Mouse (Mus musculus): ENCODE measurements around the gene Gm20458. TPM values are rescaled to one million over a fixed set of nuclear protein-coding genes. Genes with fewer than 3 reads are reported as not detected.

Gene Gm20458
- total RNA-seq, 2 experiments from 2014 or later, result not detected

DNA sequence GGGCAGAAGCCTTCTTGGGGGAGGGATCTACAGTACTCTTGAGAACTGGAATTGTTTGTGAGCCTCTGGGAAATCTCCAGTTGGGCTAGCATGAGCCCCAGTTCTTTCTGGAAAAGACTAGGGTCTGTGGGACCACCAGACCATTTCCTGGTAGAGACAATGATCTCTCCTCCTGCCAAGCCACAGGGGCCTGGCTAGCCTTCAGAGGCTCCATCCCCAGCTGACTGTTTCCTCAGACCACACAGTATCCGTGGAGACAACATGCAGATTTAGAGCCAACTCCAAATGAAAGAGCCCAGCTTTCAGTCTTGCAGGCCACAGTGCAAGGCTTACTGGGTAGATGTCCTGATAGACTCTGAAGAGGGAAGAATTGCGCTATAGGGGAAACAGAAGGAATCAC lies 33.4 kb downstream of the Gm20458 start:
- ATAC-seq (replicated peaks; ENCODE audit: low FRiP score, poor library complexity, severe bottlenecking), result no peak

DNA sequence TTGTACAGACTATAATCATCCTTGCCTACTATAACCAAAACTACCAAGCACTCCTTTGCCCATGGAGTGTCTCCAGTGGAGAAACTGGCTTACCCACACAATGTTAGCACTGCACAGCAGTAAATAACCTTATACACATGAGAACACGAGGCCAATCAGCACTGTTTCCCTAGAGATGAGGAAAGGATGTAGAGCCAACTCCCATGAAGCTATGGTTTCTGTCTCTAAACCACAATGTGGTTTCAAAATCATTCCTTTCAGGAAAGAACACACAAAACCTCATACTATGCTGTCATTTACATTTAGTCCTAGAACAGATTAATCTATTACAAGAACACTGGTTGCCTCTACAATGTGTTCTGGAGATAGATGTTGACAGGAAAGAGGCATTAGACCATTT lies 35.6 kb downstream of the Gm20458 start:
- ATAC-seq (replicated peaks; ENCODE audit: low FRiP score, poor library complexity, severe bottlenecking), result no peak

DNA sequence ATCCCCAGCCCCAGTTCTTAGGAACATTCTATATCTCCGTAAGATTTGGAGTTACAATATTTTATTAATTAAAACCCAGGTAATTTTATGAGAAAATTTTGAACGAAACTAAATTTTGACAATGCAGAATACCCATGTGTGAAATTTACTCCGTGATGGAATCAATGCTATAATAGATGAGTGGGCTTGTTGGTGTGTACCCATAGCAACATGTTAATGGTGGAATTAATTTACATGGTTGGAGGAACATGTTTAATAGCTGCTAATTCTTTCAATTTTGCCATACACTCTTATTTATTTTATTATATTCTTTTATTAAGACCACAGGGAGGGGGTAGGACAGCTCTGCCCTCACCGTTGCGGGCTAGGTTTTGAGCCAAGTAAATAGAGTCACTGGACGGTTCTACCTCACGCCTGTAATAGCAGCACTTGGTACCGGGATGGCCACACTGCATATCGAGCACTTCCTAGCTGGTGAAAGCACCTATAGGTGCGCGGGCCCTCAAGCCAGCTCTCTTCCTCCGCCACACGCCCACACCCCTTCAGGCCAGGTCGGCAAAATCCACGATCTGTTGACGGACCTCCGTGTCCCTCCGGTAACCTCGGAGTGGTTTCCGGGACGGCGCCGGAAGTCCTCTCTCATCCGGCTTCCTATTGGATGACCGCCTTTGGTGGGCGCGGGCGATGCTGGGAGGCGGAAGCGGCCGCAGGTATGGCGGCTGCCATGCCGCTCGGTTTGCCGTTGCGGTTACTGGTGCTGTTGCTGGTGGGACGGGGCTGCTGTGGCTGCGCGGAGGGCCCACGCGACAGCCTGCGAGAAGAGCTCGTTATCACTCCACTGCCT lies 36.3 kb downstream of the Gm20458 start, which contains the start of gene Pigt:
Gene Pigt, plus strand, starts transcription at position 674 of the 844 bp plus-strand sequence.
- peak; percentile 100 for ATAC-seq (replicated peaks; ENCODE audit: low FRiP score, poor library complexity, severe bottlenecking)

DNA sequence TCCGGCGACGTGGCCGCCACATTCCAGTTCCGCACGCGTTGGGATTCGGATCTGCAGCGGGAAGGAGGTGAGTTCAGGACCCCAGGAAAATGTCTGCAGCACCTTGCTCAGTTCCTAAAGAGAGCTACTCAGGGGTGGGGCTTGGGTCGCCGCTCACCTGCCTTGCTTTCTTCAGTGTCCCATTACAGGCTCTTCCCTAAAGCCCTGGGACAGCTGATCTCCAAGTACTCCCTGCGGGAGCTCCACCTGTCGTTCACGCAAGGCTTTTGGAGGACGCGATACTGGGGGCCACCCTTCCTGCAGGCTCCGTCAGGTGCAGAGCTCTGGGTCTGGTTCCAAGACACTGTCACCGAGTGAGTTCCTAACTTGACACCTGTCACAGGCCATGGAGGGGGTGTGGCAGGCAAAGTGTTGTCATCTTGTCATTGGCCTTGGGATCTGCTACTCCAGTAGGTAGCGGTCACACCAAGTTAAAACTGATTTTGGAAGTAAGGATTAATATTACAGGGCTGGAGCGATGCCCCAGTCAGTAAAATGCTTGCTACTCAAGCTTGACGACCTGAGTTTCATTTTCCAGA lies 37.0 kb downstream of the Gm20458 start:
- ATAC-seq (replicated peaks; ENCODE audit: low FRiP score, poor library complexity, severe bottlenecking), result peak; percentile 17; the same call in 1 of the 2 replicates

DNA sequence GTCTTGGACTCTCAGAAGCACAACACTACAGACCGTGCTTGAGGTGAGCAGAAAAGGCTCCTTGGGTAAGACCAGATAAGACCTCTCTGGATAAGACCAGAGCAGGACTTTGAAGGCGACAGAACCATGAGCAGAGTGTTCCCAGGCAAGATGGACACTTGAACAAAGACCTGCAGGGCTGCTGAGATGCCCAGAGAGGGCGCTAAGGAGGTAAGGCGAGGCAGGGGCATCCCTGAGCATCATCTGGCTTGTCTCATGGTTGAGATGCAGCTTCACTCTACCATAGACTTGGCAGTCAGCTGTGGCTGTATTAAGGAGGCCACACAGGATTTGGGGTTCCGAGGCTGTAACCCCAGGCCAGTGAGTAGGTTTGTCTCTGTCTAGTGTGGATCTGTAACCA lies 38.5 kb downstream of the Gm20458 start:
- ATAC-seq (replicated peaks; ENCODE audit: low FRiP score, poor library complexity, severe bottlenecking), result no peak

DNA sequence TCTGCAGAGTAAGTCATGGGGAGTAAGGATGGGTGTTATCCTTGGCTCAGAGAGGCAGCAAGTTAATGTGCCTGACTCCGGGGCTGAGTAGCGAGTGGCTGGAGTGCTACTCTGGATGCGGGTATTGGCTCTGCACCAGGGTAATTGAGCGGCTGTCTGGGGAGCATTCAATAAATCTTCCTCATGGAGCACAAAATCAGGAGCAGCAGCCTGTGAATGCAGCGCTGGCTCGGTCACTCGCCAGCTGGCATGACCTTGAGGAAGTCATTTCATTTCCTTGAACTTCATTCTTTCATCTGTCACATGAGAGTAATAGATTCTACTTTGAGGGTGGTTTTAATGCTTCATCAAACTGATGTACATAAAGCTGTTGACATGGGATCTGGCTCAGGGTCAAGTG lies 39.7 kb downstream of the Gm20458 start:
- no peak for ATAC-seq (replicated peaks; ENCODE audit: low FRiP score, poor library complexity, severe bottlenecking)

DNA sequence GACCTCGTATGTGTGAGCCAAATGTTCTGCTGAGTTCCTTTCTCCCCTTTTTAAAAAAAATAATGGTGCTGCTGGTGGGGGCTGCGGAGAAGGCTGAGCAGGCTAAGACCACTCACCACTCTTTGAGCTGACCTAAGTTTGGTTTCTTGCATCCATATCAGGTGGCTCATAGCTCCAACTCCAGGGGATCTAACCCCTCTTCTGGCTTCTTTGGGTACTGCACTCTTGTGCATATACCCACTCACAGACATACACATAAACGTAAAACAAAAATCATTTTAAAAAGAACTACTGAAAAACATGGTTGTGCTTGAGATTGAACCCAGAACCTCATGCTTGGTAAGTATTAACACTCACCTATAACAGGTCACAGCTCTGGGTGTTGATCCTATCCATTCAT lies 44.2 kb downstream of the Gm20458 start:
- no peak for ATAC-seq (replicated peaks; ENCODE audit: low FRiP score, poor library complexity, severe bottlenecking)

DNA sequence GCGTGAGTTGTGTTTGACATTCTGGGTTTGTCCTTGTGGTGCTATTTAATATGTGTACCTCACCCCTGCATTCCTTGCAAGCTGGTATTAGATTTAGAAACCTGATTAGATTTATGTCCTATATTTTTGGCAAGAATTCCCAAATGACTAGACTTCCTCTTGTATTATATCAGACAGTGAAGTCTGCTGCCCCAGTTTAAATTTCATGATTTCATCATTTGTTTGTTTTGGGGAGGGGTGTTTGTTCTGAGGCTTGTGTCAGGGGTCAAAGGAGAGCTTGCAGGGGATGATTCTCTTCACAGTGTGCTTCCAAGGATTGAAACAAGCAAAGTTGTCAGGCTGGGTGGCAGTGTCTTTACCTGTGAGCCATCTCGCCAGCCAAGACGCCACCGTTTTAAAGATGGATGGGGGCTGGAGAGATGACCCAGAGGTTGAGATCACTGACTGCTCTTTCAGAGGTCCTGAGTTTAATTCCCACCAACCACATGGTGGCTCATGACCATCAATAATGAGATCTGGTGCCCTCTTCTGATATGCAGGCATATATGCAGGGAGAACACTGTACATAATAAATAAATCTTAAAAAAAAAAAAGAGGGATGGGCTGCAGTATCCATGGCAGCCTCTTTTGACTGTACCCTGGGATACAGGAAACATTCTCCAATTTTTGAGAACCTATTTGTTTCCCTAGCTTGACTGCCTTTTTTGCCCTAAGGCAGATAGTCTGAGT lies 45.0 kb downstream of the Gm20458 start:
- ATAC-seq (replicated peaks; ENCODE audit: low FRiP score, poor library complexity, severe bottlenecking), result no peak

DNA sequence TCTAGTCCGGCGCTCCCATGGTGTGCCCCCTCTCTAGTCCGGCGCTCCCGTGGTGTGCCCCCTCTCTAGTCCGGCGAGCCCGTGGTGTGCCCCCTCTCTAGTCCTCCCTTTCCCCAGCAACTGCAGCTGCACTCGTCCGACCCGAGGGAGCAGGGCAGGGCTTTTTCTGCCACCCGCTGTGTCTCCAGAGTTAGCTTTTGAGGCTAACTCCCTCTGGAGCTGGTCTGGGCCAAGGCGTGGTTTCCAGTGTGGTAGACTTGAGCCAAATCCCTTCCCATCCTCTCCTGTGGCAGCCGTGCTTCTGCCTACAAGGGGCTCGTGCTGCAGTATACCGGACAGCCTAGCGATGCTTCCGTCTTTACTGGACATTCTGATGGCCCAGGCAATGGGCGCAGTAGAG lies 47.0 kb downstream of the Gm20458 start:
- ATAC-seq (replicated peaks; ENCODE audit: low FRiP score, poor library complexity, severe bottlenecking), result no peak

DNA sequence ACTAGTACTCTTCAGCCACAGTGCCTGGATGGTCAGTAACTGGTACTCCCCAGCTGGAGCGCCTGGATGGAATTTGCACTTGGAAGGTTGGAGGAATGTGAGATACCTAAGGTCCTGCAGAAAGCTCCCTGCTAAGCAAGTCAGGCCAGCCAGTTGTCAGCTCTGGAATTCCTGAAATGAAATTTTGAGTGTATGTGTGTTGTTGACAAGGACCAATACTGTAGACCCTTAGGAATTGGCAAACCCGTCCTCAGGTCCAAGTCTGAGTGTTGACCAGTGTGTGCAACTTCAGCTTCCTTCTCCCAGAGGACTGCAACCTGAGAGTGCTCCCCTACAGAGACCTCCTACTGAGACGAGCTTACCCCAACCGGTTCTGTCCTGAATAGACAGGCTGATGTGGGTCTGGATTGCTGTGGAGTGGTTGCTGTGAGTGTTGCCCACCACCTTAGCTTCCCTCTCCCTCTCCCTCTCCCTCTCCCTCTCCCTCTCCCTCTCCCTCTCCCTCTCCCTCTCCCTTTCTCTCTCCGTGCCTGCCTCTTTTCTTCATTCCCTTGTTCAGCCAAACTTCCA lies 49.9 kb downstream of the Gm20458 start:
- no peak for ATAC-seq (replicated peaks; ENCODE audit: low FRiP score, poor library complexity, severe bottlenecking)

DNA sequence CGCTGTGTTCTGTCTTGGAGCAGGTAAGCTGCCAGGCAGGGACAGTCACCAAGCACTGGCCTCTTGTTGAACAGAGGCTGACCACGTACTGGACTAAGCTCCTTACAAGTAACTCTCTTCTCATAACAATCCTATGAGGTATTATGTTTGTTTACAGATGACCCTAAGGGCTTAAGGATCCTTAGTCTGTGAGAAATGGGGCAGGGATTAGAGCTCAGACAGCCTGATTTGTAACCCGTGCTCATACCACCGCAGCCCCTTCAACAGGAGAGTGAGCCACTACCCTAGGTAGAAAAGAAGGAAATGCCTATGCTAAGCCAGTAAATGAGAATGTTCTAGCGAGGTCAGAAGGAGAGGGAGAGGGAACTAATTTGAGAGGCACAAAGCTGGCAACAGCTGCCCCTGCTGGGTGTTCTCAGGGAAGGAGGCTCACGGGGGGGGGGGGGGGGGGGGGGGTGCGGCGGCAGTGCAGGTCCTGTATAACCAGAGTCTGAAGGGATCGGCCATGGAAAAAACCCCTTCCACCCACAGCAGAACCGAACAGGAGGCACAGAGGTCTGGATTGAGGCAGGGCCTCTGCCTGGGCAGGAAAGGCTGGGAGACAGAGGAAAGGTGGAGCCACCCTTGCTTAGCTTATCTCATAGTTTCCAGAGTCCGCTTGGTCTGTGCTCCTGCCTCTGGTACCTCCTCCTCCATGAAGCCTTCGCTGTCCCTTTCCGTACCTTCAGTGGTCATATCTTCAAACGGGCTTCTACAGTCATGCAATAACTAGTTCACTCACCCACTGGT lies 51.5 kb downstream of the Gm20458 start:
- no peak for ATAC-seq (replicated peaks; ENCODE audit: low FRiP score, poor library complexity, severe bottlenecking)

DNA sequence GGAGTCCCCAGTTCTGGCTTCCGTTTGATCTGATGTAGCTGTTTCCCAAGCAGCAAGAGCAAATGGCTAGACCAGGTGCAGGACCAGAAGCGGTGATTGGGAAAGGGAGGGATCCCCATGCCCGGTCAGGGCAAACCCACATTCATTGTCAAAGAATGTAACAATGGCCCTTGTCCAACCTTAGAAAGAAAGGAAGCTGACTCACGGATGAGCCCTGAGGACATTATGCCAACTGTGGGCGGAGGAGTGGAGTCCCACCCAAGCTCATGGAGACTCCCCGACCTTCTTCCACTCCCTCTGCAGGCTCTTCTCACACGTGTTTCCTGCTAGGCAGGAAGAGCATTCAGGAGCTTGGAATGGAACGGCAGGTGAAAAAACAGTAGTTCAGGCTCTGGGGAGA lies 52.6 kb downstream of the Gm20458 start:
- no peak for ATAC-seq (replicated peaks; ENCODE audit: low FRiP score, poor library complexity, severe bottlenecking)

DNA sequence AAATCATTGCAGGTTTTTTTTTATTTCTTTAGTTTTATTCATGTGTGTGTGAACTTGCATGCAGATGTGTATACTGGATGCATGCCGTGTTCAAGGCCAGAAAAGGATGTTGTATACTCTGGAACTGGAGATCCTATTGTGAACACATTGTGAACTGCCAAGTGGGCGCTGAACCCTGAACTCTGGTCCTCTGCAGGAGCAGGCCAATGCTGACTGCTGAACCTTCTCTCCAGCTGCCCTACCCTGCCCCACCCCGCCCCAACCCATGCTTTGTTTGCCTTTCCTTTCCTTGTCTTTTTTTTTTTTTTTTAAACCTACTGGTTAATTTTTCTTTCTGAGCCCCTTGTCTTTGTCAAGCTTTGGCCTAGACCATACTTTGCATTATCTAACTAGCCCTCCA lies 54.1 kb downstream of the Gm20458 start:
- no peak for ATAC-seq (replicated peaks; ENCODE audit: low FRiP score, poor library complexity, severe bottlenecking)

DNA sequence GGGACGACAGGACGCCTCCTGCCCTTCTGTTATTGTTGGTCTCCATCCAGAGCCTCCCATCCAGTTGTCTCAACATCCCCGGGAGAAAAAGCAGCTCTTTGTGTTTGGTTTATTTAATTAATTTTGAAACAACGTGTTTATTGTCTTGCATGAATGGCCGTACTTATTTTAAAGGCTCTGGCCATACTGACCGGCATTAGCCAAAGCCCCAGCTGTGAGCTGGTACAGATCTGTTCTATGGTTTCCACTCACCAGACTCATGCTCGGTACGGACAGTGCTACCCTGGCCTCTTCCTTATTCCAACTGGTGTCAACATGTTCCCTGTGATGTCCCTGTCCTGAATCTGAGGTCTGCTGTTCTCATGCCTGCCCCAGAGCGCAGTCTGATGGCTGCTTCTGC lies 55.1 kb downstream of the Gm20458 start:
- no peak for ATAC-seq (replicated peaks; ENCODE audit: low FRiP score, poor library complexity, severe bottlenecking)

DNA sequence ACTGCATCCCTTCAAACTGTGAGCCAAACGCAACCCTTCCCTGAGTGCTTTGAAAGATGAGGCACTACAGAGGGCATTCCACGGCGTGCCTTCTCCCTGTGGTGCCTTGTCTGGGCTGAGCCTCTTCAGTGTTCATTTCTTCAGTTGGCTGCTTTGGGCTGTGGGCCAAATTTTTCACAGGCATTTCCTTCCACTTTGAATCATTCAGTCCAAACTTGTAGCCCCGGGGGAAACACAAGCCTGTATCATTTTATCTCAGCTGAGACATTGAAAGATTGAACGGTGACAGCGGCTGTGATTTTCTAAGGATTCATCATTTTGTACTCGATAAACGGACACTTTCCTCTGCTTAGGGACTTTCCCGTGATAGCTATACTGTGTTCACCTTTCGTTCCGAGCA lies 55.8 kb downstream of the Gm20458 start:
- ATAC-seq (replicated peaks; ENCODE audit: low FRiP score, poor library complexity, severe bottlenecking), result no peak

DNA sequence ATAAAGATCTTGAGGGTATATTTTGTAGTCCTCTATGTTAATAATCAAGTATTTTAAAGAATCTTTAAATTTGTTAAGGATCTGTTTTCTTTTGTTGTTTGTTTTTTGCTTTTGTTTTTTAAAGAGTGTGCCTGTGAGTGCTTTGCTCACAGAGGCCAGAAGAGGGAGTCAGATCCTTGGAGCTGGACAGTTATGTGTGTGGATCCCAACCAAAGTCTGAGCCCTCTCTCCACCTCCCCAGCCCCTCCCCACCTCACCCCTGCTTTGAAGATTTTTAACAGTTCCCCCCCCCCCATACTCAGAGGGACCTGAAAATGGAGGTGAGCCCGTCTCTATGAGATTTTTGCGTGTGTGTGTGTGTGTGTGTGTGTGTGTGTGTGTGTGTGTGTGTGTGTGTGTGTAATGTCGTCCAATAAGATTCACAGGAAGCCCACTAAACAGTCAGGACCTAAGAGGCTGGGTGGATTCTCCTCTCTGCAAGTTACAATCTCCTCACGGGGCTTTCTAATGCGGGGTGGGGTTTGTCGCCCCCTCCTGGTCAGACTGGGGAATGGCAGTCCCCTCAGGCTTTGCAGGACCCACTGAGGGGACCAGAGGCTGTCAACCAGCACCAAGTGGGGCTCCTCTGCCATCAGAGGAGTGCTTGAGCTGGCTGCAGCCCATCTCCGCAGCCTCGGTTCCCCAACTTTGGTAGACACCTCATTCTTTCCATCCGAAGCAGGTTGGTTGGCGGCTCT lies 56.9 kb downstream of the Gm20458 start:
- ATAC-seq (replicated peaks; ENCODE audit: low FRiP score, poor library complexity, severe bottlenecking), result peak; percentile 64; the same call in 1 of the 2 replicates

DNA sequence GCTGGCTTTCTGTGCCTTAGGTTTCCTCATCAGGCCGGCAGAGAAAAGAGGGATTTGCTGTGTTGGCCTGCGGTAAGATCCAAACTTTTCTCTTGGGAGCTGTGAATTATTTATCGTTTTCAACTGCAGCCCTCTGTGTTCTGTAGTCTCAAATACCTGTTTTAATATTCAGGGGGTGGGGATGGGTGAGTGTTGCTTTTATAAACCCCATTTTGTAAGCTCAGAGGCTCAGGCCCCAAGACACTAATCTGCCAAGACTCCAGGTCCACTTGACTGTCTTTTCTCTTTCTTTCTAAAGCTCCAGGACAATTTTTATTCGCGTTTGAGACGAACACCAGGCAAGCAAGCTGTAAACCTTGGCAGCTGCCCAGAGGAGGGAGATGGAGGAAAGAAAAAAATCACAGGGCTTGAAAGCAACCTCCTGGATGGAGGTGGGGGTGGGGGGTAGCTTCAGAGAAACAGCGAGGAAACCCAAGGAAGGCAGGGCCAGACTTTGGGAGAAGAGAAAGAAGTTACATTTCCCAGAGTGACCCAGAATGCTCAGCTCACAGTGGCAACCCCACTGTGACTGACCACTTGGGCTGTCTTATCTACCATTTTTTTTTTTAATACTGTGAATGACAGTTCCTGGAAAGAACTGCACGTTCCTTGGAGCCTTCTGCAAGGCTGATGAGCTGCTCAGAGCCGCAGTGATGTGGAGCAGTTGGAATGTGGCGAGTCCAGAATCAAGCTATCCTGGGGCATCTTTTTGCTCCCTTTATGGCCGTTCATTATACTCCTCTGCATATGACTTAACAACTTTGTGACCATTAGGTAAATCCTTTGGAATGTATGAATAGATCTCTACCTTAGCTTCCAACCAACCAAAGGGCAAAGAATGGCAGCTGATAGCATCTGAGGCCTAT lies 57.8 kb downstream of the Gm20458 start:
- no peak for ATAC-seq (replicated peaks; ENCODE audit: low FRiP score, poor library complexity, severe bottlenecking)

DNA sequence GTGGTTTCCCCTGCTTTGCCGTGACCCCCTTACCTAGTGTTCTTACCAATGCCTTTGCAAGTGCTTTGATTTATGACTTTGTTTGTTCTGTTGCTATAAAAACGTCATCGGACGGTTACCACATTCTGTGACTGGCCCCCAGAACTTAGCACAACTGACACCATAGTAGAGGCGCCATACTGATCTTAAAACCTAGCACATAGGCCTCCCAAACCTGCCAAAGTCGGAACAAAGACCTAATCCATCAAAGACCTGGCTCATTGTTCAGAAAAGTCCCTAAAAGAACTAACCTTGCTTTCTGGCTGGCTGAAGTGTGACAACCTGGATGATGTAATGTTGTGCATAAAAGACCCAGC lies 58.4 kb downstream of the Gm20458 start:
- no peak for ATAC-seq (replicated peaks; ENCODE audit: low FRiP score, poor library complexity, severe bottlenecking)

Measured in erythroblast, adult 5-6 weeks (primary cell).